27 mouse cellular contexts compared by ENCODE assay signal in genomic region chr6:134903891-134904884, GRCm38 (mm10). TPM values are rescaled to one million over a fixed set of nuclear protein-coding genes. Genes with fewer than 3 reads are reported as not detected.
A peak's percentile ranks its signal among the peaks of the same experiment; 100 is the strongest.
DNase-seq lines count a peak whose midpoint lies in the region; ATAC-seq lines count a peak whose summit lies in the region.
"Had no signal": no experiment of that assay in that cellular context is flagged by ENCODE, and none has a peak within 500 bp of the region (broad histone marks: within the 10 kb centered on the region; RNA-seq: fewer than 3 reads in every experiment).

No protein-coding gene starts in this region.

- H3K4me3 ChIP-seq in heart, embryonic 12.5 days = no peak overlapping the region
- no peak overlapping the region for H3K4me3 ChIP-seq in hindbrain, embryonic 14.5 days (replicated peaks; ENCODE audit: low read length)
- H3K4me3 ChIP-seq in hindbrain, embryonic 16.5 days (ENCODE audit: low read length) = no peak overlapping the region
- H3K4me3 ChIP-seq: forebrain, embryonic 10.5 days; heart, embryonic 15.5 days; intestine, embryonic 15.5 days; limb, embryonic 12.5 days; midbrain, embryonic 12.5 days; neural tube, embryonic 12.5 days had no signal

- WGBS in heart, embryonic 12.5 days = 82% methylated on average over 10 of the region's 10 CpGs
- WGBS in large intestine, adult 2 months = 55% methylated on average over 10 of the region's 10 CpGs
- 97% methylated on average over 10 of the region's 10 CpGs for WGBS in hindbrain, embryonic 14.5 days
- 94% methylated on average over 10 of the region's 10 CpGs for WGBS in hindbrain, embryonic 16.5 days

- no peak overlapping the region for H3K4me2 ChIP-seq in heart, embryonic 12.5 days
- H3K4me2 ChIP-seq in hindbrain, embryonic 14.5 days (replicated peaks) = no peak overlapping the region
- no peak overlapping the region for H3K4me2 ChIP-seq in hindbrain, embryonic 16.5 days (ENCODE audit: low read length)
- H3K4me2 ChIP-seq: heart, embryonic 15.5 days; intestine, embryonic 15.5 days; limb, embryonic 12.5 days; lung, embryonic 14.5 days; midbrain, embryonic 12.5 days; neural tube, embryonic 12.5 days had no signal

- no peaks in the 10 kb centered on the region for H3K9me3 ChIP-seq in heart, embryonic 12.5 days (replicated peaks)
- no peaks in the 10 kb centered on the region for H3K9me3 ChIP-seq in hindbrain, embryonic 14.5 days (ENCODE audit: control insufficient read depth, low read length)
- no peaks in the 10 kb centered on the region for H3K9me3 ChIP-seq in hindbrain, embryonic 16.5 days (ENCODE audit: control insufficient read depth, low read length)
- H3K9me3 ChIP-seq: heart, embryonic 15.5 days; intestine, embryonic 15.5 days; midbrain, embryonic 12.5 days; neural tube, embryonic 12.5 days had no signal

- H3K27ac ChIP-seq in heart, embryonic 12.5 days (ENCODE audit: poor library complexity, severe bottlenecking) = no peak overlapping the region
- no peak overlapping the region for H3K27ac ChIP-seq in hindbrain, embryonic 14.5 days
- H3K27ac ChIP-seq in hindbrain, embryonic 16.5 days (ENCODE audit: low read depth, low read length) = no peak overlapping the region
- H3K27ac ChIP-seq: forebrain, embryonic 10.5 days; heart, embryonic 15.5 days; intestine, embryonic 15.5 days; limb, embryonic 12.5 days; midbrain, embryonic 12.5 days; neural tube, embryonic 12.5 days had no signal

- peak; percentile 65; the same call in 1 of the 2 replicates for ATAC-seq in heart, embryonic 12.5 days (ENCODE audit: insufficient number of reproducible peaks, low FRiP score)
- ATAC-seq in megakaryocyte-erythroid progenitor cell, adult 5-6 weeks (replicated peaks; ENCODE audit: low FRiP score, low TSS enrichment, poor library complexity, severe bottlenecking) = peak; percentile 48
- ATAC-seq in hindbrain, embryonic 14.5 days (ENCODE audit: low FRiP score) = no peak
- ATAC-seq in hindbrain, embryonic 16.5 days = no peak
- ATAC-seq: forebrain, postnatal 0 days; intestine, embryonic 15.5 days had no signal

- intact Hi-C loops in heart, postnatal 14 days (cut with DNase I) = no loop called here

- H3K36me3 ChIP-seq in heart, embryonic 12.5 days = no peaks in the 10 kb centered on the region
- no peaks in the 10 kb centered on the region for H3K36me3 ChIP-seq in hindbrain, embryonic 14.5 days (replicated peaks; ENCODE audit: control insufficient read depth, insufficient read depth)
- H3K36me3 ChIP-seq in hindbrain, embryonic 16.5 days (ENCODE audit: control insufficient read depth, insufficient read depth, low read length) = no peaks in the 10 kb centered on the region
- H3K36me3 ChIP-seq: forebrain, embryonic 10.5 days; heart, embryonic 15.5 days; intestine, embryonic 15.5 days; limb, embryonic 12.5 days; midbrain, embryonic 12.5 days; neural tube, embryonic 12.5 days had no signal

- DNase-seq in heart, postnatal 14 days = no peak
- DNase-seq in NIH3T3 (ENCODE audit: low read depth) = peak; percentile 61
- DNase-seq in large intestine, adult 2 months (ENCODE audit: low read depth, low spot score) = peak; percentile 25
- no peak for DNase-seq in neural tube, embryonic 10.5 days (ENCODE audit: extremely low spot score, low spot score)
- no peak for DNase-seq in hindbrain, embryonic 14.5 days (ENCODE audit: low spot score)
- DNase-seq: adrenal gland, postnatal 36 days; B cell, adult 2 months; cerebellum, adult 11-12 months; cerebellum, postnatal 14 days; embryo, embryonic 11 days; forebrain, postnatal 0 days; gastrocnemius, postnatal 10 days; heart, adult 18-20 months; kidney, adult 9 months; lung, embryonic 14.5 days; lung, postnatal 4 days; right cerebral cortex, adult 18-20 months; thymus, postnatal 36 days had no signal

- no peaks in the 10 kb centered on the region for H3K4me1 ChIP-seq in heart, embryonic 12.5 days (replicated peaks)
- peaks cover 4% of the 10 kb centered on the region for H3K4me1 ChIP-seq in hindbrain, embryonic 14.5 days (replicated peaks; ENCODE audit: control insufficient read depth, insufficient read depth, low read length)
- H3K4me1 ChIP-seq in hindbrain, embryonic 16.5 days (ENCODE audit: control insufficient read depth, insufficient read depth, low read depth, low read length) = peaks cover 2% of the 10 kb centered on the region
- H3K4me1 ChIP-seq: intestine, embryonic 15.5 days; limb, embryonic 12.5 days; neural tube, embryonic 12.5 days had no signal

- H3K9ac ChIP-seq in heart, embryonic 12.5 days = no peak overlapping the region
- H3K9ac ChIP-seq in hindbrain, embryonic 14.5 days = no peak overlapping the region
- no peak overlapping the region for H3K9ac ChIP-seq in hindbrain, embryonic 16.5 days (ENCODE audit: low read depth, low read length)
- H3K9ac ChIP-seq: forebrain, postnatal 0 days; heart, embryonic 15.5 days; intestine, embryonic 15.5 days; limb, embryonic 12.5 days; lung, embryonic 14.5 days; midbrain, embryonic 12.5 days; neural tube, embryonic 12.5 days had no signal

- no peaks in the 10 kb centered on the region for H3K27me3 ChIP-seq in heart, embryonic 12.5 days (replicated peaks)
- H3K27me3 ChIP-seq in hindbrain, embryonic 14.5 days (ENCODE audit: control insufficient read depth, insufficient read depth, low read length) = no peaks in the 10 kb centered on the region
- no peaks in the 10 kb centered on the region for H3K27me3 ChIP-seq in hindbrain, embryonic 16.5 days (replicated peaks; ENCODE audit: control insufficient read depth, insufficient read depth, low read length)
- H3K27me3 ChIP-seq: heart, embryonic 15.5 days; intestine, embryonic 15.5 days; limb, embryonic 12.5 days; midbrain, embryonic 12.5 days; neural tube, embryonic 12.5 days had no signal

RNA-seq across cellular contexts. Expression of gene Gpr19, which starts 5.8 kb away (rescaled TPM):
- polyA plus RNA-seq in heart, embryonic 12.5 days (2016; fragmentation: Nextera tagmentation; extraction: Ambion mirVana) = 9.0 and 10.2 TPM in 2 replicates
- 1 to 10 TPM; 4.4 to 4.7 TPM for total RNA-seq in heart, postnatal 14 days (2021)
- 5.9 and 6.1 TPM in 2 replicates for polyA plus RNA-seq in large intestine, adult 2 months (2012; rRNA removed)
- 6.5 and 6.9 TPM in 2 replicates for total RNA-seq in megakaryocyte-erythroid progenitor cell, adult 5-6 weeks (2014; fragmentation: Nextera tagmentation)
- total RNA-seq in megakaryocyte-erythroid progenitor cell, adult 5-6 weeks (2017) = 4.5 and 7.0 TPM in 2 replicates
- polyA plus RNA-seq in hindbrain, embryonic 14.5 days (2014; fragmentation: Nextera tagmentation; extraction: Ambion mirVana) = 34.0 and 37.1 TPM in 2 replicates
- polyA plus RNA-seq in hindbrain, embryonic 16.5 days (2015; fragmentation: Nextera tagmentation; extraction: Ambion mirVana) = 36.1 and 41.3 TPM in 2 replicates

RNA-seq across cellular contexts. Expression of gene Cdkn1b, which starts 16.0 kb away (rescaled TPM):
- polyA plus RNA-seq in heart, embryonic 12.5 days (2016; fragmentation: Nextera tagmentation; extraction: Ambion mirVana) = 16.8 and 17.4 TPM in 2 replicates
- total RNA-seq in heart, postnatal 14 days (2021) = 10 to 100 TPM; 47.5 to 49.0 TPM
- polyA plus RNA-seq in large intestine, adult 2 months (2012; rRNA removed) = 10.5 and 15.7 TPM in 2 replicates
- total RNA-seq in megakaryocyte-erythroid progenitor cell, adult 5-6 weeks (2014; fragmentation: Nextera tagmentation) = 17.2 and 22.1 TPM in 2 replicates
- total RNA-seq in megakaryocyte-erythroid progenitor cell, adult 5-6 weeks (2017) = 34.9 and 49.3 TPM in 2 replicates
- 18.5 and 19.0 TPM in 2 replicates for polyA plus RNA-seq in hindbrain, embryonic 14.5 days (2014; fragmentation: Nextera tagmentation; extraction: Ambion mirVana)
- polyA plus RNA-seq in hindbrain, embryonic 16.5 days (2015; fragmentation: Nextera tagmentation; extraction: Ambion mirVana) = 12.6 and 15.1 TPM in 2 replicates

Comparison
In these comparisons a context has a peak if more than half of its experiments do, and no peak if none do; other contexts are left out.
1. ATAC-seq: peak in heart, embryonic 12.5 days (single experiment) and megakaryocyte-erythroid progenitor cell, adult 5-6 weeks (single experiment); none in hindbrain, embryonic 14.5 days (single experiment) and hindbrain, embryonic 16.5 days (single experiment).
2. DNase-seq: peak in NIH3T3 (single experiment) and large intestine, adult 2 months (single experiment); none in heart, postnatal 14 days (0 of 2), neural tube, embryonic 10.5 days (single experiment) and hindbrain, embryonic 14.5 days (single experiment).